Mouse (Mus musculus): ENCODE measurements around the gene Fam129c. TPM values are rescaled to one million over a fixed set of nuclear protein-coding genes. Genes with fewer than 3 reads are reported as not detected.
A peak's percentile ranks its signal among the peaks of the same experiment; 100 is the strongest.

The Fam129c gene
- polyA plus RNA-seq, 1 experiment from 2014 or later: 3.8 TPM

DNA sequence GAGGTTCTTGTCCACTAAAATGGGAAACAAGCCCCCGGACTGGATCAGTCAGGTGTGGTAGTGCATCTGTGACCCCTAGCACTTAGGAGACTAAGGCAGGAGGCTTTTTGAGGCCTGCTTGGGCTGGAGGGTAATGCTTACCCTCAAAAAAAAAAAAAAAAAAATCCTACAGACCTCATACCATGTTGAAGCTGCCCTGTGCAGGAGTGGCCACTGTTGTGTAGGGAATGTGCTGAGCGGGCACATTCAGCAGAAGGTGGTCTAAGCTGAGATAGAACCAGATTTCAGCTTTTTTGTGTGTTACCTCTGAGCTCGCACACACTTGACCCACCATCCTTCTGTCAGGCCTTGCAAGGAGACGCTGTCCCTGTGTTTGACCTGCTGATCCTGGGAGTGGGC is 3.1 kb upstream of the Fam129c start:
- Histone ChIP-seq H3K9ac (ENCODE audit: low read depth, low read length) (no peak overlapping the region), H3K4me3 (ENCODE audit: low read depth, low read length) (no peak overlapping the region), H3K27me3 (replicated peaks; ENCODE audit: control insufficient read depth, insufficient read depth, low read length) (0 out of 2 replicates have a peak, but pooled peaks cover under 1% of the 10 kb centered on the region), H3K4me2 (no peak overlapping the region), H3K9me3 (ENCODE audit: control insufficient read depth, low read length) (no peaks in the 10 kb centered on the region), H3K4me1 (replicated peaks; ENCODE audit: control insufficient read depth, insufficient read depth, low read length) (peaks cover 14% of the 10 kb centered on the region), H3K36me3 (ENCODE audit: control insufficient read depth, insufficient read depth, low read length) (no peaks in the 10 kb centered on the region), H3K27ac (ENCODE audit: low read depth, low read length) (no peak overlapping the region)
- DNase-seq (ENCODE audit: low spot score): no peak
- ATAC-seq (replicated peaks; ENCODE audit: low FRiP score): no peak
- 87% methylated on average over 4 of the region's 4 CpGs for WGBS

DNA sequence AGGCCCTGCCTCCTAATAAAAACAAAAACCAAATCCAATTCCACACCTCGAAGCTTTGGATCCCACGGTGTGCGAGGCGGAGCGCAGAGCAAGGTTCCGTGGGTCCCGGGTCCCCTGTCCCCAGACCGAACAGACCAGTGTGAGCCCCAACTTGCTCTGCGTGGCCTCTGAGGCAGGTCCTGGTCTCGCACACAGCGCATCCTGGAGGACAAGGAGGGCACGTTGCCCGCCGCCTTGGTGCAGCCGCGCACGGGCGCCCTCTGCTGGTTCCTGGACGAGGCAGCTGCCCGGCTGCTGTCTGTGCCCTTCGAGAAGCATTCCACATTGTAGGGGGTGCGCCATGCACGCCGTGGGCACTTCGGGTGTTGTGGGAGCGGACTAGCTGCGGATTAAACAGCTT is 1.6 kb upstream of the Fam129c start:
- no peak overlapping the region for H3K4me3 ChIP-seq (ENCODE audit: low read depth, low read length)
- no peak overlapping the region for H3K27ac ChIP-seq (ENCODE audit: low read depth, low read length)
- peak; percentile 84 for DNase-seq (ENCODE audit: low spot score)
- H3K4me2 ChIP-seq: no peak overlapping the region
- H3K4me1 ChIP-seq (replicated peaks; ENCODE audit: control insufficient read depth, insufficient read depth, low read length): peaks cover 13% of the 10 kb centered on the region
- no peak overlapping the region for H3K9ac ChIP-seq (ENCODE audit: low read depth, low read length)
- WGBS: 12% methylated on average over 27 of the region's 27 CpGs
- no peaks in the 10 kb centered on the region for H3K9me3 ChIP-seq (ENCODE audit: control insufficient read depth, low read length)
- no peaks in the 10 kb centered on the region for H3K36me3 ChIP-seq (ENCODE audit: control insufficient read depth, insufficient read depth, low read length)
- ATAC-seq (replicated peaks; ENCODE audit: low FRiP score): peak; percentile 23
- H3K27me3 ChIP-seq (replicated peaks; ENCODE audit: control insufficient read depth, insufficient read depth, low read length): peaks cover 13% of the 10 kb centered on the region

DNA sequence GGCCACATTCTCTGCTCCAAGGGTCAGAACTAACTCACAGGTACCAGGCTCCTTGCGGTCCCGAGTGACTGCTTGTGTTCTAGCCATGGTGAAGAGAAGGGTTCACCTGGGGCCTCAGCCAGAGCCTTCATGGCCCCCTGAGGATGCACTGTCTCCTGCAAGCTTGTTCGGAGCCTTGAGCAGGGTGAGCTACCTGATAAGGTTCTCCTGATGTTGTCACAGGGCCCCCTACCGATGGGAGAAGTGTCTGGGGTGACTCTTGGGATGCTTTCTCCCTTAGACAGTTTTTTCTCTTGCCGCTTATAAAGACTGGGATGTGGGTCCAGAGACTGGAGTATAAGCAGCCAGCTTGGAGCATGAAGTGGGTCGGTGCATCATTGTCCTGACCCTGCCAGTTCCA is 1.1 kb upstream of the Fam129c start:
- H3K27me3 ChIP-seq (replicated peaks; ENCODE audit: control insufficient read depth, insufficient read depth, low read length): peaks cover 15% of the 10 kb centered on the region
- H3K36me3 ChIP-seq (ENCODE audit: control insufficient read depth, insufficient read depth, low read length): no peaks in the 10 kb centered on the region
- no peaks in the 10 kb centered on the region for H3K9me3 ChIP-seq (ENCODE audit: control insufficient read depth, low read length)
- peaks cover 11% of the 10 kb centered on the region for H3K4me1 ChIP-seq (replicated peaks; ENCODE audit: control insufficient read depth, insufficient read depth, low read length)
- H3K27ac ChIP-seq (ENCODE audit: low read depth, low read length): no peak overlapping the region
- H3K4me2 ChIP-seq: no peak overlapping the region
- ATAC-seq (replicated peaks; ENCODE audit: low FRiP score) (no peak), DNase-seq (ENCODE audit: low spot score) (no peak)
- 57% methylated on average over 6 of the region's 6 CpGs for WGBS
- no peak overlapping the region for H3K4me3 ChIP-seq (ENCODE audit: low read depth, low read length)
- no peak overlapping the region; the same call in 1 of the 2 replicates for H3K9ac ChIP-seq (ENCODE audit: low read depth, low read length)

DNA sequence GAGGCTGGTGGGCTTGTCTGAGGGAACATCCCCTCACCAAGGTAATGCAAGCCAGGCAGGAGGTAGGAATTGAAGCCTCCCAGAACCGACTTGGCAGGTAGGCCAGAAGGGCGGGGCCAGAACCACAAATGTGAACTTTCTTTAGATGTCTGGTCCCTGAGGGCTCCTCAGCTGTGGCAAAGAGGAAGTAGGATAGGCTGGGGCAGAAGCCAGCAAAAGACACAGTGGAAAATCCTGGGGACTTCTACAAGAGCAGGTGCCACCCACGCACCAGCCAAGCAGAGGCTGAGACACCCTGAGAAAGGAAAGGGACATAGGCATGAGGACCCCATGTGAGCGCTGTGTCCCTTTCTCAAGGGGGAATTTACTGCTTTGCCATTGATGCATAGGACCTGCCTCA is 650 bp upstream of the Fam129c start:
- DNase-seq (ENCODE audit: low spot score) (no peak), ATAC-seq (replicated peaks; ENCODE audit: low FRiP score) (no peak)
- Histone ChIP-seq H3K4me3 (ENCODE audit: low read depth, low read length) (no peak overlapping the region), H3K9ac (ENCODE audit: low read depth, low read length) (no peak overlapping the region), H3K4me2 (no peak overlapping the region), H3K36me3 (ENCODE audit: control insufficient read depth, insufficient read depth, low read length) (no peaks in the 10 kb centered on the region), H3K4me1 (replicated peaks; ENCODE audit: control insufficient read depth, insufficient read depth, low read length) (peaks cover 11% of the 10 kb centered on the region), H3K9me3 (ENCODE audit: control insufficient read depth, low read length) (no peaks in the 10 kb centered on the region), H3K27ac (ENCODE audit: low read depth, low read length) (no peak overlapping the region), H3K27me3 (replicated peaks; ENCODE audit: control insufficient read depth, insufficient read depth, low read length) (peaks cover 19% of the 10 kb centered on the region)
- 71% methylated on average over 4 of the region's 4 CpGs for WGBS

DNA sequence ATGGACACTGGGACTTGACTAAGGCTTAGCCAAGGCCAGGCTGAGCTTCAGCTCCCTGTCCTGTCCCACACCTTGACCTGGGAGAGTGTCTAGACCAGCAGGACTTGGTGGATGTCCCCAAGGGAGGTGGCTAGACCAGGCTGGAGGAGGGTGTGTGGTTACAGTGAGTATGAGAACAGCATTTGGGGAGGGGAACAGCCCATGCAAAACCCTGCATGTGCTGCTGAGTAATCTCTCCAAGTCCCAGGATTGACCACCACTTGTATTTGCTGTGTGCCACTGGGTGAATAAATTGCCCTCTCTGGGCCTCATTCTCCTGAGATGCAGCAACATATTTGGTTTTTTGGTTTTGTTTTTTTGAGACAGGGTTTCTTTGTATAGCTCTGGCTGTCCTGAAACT is 927 bp downstream of the Fam129c start:
- Histone ChIP-seq H3K4me2 (no peak overlapping the region), H3K27ac (ENCODE audit: low read depth, low read length) (no peak overlapping the region), H3K27me3 (replicated peaks; ENCODE audit: control insufficient read depth, insufficient read depth, low read length) (peaks cover 35% of the 10 kb centered on the region), H3K4me3 (ENCODE audit: low read depth, low read length) (no peak overlapping the region), H3K9me3 (ENCODE audit: control insufficient read depth, low read length) (no peaks in the 10 kb centered on the region), H3K4me1 (replicated peaks; ENCODE audit: control insufficient read depth, insufficient read depth, low read length) (peaks cover 14% of the 10 kb centered on the region), H3K9ac (ENCODE audit: low read depth, low read length) (no peak overlapping the region), H3K36me3 (ENCODE audit: control insufficient read depth, insufficient read depth, low read length) (no peaks in the 10 kb centered on the region)
- ATAC-seq (replicated peaks; ENCODE audit: low FRiP score) (no peak), DNase-seq (ENCODE audit: low spot score) (no peak)

DNA sequence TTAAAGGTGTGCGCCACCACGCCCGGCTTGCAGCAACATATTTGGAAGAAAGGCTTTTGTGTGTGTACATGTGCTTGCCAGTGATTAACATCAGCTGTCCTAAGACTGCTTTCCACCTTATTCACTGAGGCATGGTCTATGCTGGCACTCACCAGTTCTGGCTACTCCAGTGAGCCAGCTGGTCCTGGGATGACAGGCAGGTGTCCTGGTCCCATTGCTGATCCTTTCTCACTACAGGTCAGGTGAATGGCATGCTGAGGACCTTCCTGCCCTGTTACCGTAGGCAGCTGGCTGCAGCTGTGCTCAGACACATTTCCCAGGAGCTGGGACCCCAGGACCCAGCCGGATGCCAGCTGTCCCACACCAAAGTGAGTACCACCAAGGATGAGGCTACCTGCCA is 1.4 kb downstream of the Fam129c start:
- no peak overlapping the region for H3K9ac ChIP-seq (ENCODE audit: low read depth, low read length)

DNA sequence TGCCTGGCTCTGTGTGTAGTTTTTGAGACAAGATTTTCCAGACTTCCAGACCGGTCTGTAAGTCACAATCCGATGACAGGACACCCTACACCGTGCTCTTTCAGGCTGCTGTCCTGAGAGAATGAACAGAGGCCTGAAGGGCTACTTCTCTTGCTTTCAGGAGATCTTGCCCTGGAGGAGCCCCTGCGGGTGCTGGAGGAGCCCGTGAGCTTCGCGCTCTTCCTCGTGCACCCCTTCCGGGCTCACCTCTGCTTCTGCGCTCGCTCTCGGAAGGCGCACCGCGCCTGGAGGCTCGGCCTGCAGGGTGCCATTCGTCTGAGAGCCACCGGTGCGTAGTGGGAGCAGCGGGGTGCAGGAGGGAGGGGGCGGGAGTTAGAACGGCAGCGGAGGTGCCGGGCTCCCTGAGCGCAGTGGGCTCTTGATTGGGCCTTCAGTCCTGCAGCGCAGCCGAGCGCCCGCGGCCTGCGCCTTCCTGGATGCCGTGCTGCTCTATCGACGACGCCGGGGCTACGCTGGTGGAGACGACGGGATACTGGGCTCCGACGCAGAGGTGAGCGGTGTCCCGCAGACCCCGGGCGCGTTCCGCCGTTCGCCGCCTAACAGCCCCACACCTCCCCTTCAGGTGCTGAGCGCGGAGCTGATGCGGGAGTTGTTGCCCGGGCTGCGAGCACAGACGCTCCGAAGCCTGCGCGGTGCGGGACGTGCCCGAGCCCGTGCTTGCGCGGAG is 4.7 kb downstream of the Fam129c start:
- no peak overlapping the region for H3K9ac ChIP-seq (ENCODE audit: low read depth, low read length)

More for the DNA sequence above, 1.4 kb downstream of the Fam129c start:
- no peak overlapping the region for H3K4me3 ChIP-seq (ENCODE audit: low read depth, low read length)
- no peak overlapping the region for H3K4me2 ChIP-seq
- peaks cover 39% of the 10 kb centered on the region for H3K27me3 ChIP-seq (replicated peaks; ENCODE audit: control insufficient read depth, insufficient read depth, low read length)
- peaks cover 16% of the 10 kb centered on the region for H3K4me1 ChIP-seq (replicated peaks; ENCODE audit: control insufficient read depth, insufficient read depth, low read length)
- WGBS: 88% methylated on average over 5 of the region's 5 CpGs
- no peak for DNase-seq (ENCODE audit: low spot score)
- no peak for ATAC-seq (replicated peaks; ENCODE audit: low FRiP score)
- no peaks in the 10 kb centered on the region for H3K36me3 ChIP-seq (ENCODE audit: control insufficient read depth, insufficient read depth, low read length)
- no peak overlapping the region for H3K27ac ChIP-seq (ENCODE audit: low read depth, low read length)
- no peaks in the 10 kb centered on the region for H3K9me3 ChIP-seq (ENCODE audit: control insufficient read depth, low read length)

DNA sequence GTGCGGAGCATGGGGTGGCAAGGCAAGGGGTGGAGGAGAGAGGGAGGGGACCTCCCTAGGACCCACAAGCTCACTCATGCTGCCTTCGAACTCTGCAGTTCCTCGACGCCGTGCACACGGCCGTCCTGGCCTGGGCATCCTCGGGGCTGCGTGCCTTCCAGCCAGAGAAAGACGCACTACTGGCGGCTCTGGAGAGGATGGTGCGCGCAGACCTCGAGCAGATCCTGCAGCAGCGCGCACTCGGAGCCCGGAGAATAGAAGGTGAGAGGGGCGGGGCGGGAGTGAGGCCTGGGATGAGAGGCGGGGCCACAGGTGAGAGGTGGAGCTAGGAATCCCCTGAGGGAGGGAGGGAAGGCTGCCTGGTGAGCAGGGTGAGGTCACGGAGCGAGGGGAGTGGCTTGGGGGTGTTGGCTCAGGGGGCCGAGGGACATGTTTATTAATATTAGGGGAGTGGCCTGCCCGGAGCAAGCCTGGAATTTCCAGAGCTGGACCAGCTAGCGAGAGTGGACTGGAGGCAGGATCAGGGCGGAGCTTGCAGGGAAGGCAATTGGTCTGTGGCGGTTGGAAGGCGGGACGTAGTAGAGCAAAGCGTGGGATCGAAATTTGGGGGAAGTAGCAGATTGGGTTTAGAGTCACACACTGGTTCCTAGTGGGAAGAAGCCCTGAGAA is 5.4 kb downstream of the Fam129c start:
- H3K4me2 ChIP-seq: peak overlapping the region; percentile 68
- peaks cover 14% of the 10 kb centered on the region for H3K4me1 ChIP-seq (replicated peaks; ENCODE audit: control insufficient read depth, insufficient read depth, low read length)
- H3K36me3 ChIP-seq (ENCODE audit: control insufficient read depth, insufficient read depth, low read length): no peaks in the 10 kb centered on the region
- no peaks in the 10 kb centered on the region for H3K9me3 ChIP-seq (ENCODE audit: control insufficient read depth, low read length)
- DNase-seq (ENCODE audit: low spot score) (peak; percentile 67), ATAC-seq (replicated peaks; ENCODE audit: low FRiP score) (peak; percentile 56)
- H3K9ac ChIP-seq (ENCODE audit: low read depth, low read length): no peak overlapping the region
- H3K4me3 ChIP-seq (ENCODE audit: low read depth, low read length): peak overlapping the region; percentile 36
- H3K27me3 ChIP-seq (replicated peaks; ENCODE audit: control insufficient read depth, insufficient read depth, low read length): peaks cover 46% of the 10 kb centered on the region
- H3K27ac ChIP-seq (ENCODE audit: low read depth, low read length): no peak overlapping the region
- 6% methylated on average over 32 of the region's 32 CpGs for WGBS

More for the DNA sequence above, 4.7 kb downstream of the Fam129c start:
- Histone ChIP-seq H3K36me3 (ENCODE audit: control insufficient read depth, insufficient read depth, low read length) (no peaks in the 10 kb centered on the region), H3K4me2 (peak overlapping the region; percentile 68), H3K27me3 (replicated peaks; ENCODE audit: control insufficient read depth, insufficient read depth, low read length) (peaks cover 46% of the 10 kb centered on the region), H3K4me1 (replicated peaks; ENCODE audit: control insufficient read depth, insufficient read depth, low read length) (peaks cover 14% of the 10 kb centered on the region), H3K9me3 (ENCODE audit: control insufficient read depth, low read length) (no peaks in the 10 kb centered on the region), H3K27ac (ENCODE audit: low read depth, low read length) (no peak overlapping the region), H3K4me3 (ENCODE audit: low read depth, low read length) (peak overlapping the region; percentile 36)
- ATAC-seq (replicated peaks; ENCODE audit: low FRiP score): peak; percentile 13; the same call in 1 of the 2 replicates
- DNase-seq (ENCODE audit: low spot score): peak; percentile 49
- WGBS: 5% methylated on average over 63 of the region's 65 CpGs

DNA sequence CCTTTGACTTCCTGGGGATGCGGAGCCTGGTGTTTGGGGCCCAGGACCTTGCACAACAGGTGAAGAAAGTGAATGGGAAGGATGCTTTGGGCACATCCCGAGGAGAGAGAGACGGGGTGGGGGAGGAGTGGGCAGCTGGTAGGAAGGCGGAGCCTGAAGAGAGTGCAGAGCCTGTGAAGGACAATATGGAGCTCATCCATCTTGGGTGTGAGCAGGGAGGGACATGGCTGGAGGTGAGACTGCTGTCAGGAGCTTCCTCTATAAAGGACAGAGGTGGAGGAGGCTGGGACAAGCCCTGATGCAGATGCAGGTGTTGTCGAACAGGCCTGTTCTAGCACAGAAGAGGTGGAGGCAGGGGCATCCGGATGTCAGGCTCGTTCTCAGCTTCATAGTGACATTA is 6.6 kb downstream of the Fam129c start:
- H3K4me3 ChIP-seq (ENCODE audit: low read depth, low read length): no peak overlapping the region
- no peak overlapping the region for H3K9ac ChIP-seq (ENCODE audit: low read depth, low read length)
- H3K9me3 ChIP-seq (ENCODE audit: control insufficient read depth, low read length): no peaks in the 10 kb centered on the region
- ATAC-seq (replicated peaks; ENCODE audit: low FRiP score) (no peak), DNase-seq (ENCODE audit: low spot score) (no peak)
- H3K4me1 ChIP-seq (replicated peaks; ENCODE audit: control insufficient read depth, insufficient read depth, low read length): peaks cover 14% of the 10 kb centered on the region
- no peak overlapping the region for H3K27ac ChIP-seq (ENCODE audit: low read depth, low read length)
- H3K4me2 ChIP-seq: no peak overlapping the region
- WGBS: 60% methylated on average over 7 of the region's 7 CpGs
- peaks cover 46% of the 10 kb centered on the region for H3K27me3 ChIP-seq (replicated peaks; ENCODE audit: control insufficient read depth, insufficient read depth, low read length)
- H3K36me3 ChIP-seq (ENCODE audit: control insufficient read depth, insufficient read depth, low read length): no peaks in the 10 kb centered on the region
